Mouse (Mus musculus) MEL-GATA-1-ER (cell line): Measurements from ENCODE around the gene Spcs3.
"Not testable (repeated sequence)": the region's sequence is repeated elsewhere in the genome, so short reads cannot be mapped to it uniquely, and the experiment has no call there.

Source experiments
- DNase-seq: peaks from one replicate; pipeline ENCODE4 v3.0.0-alpha.2; 2012; ENCODE audit warnings: low read depth; ENCODE audit errors: extremely low read depth

The Spcs3 gene

GRCm38 (mm10) chr8:54529382-54530296 lies at the start of gene Spcs3, which contains the start of gene Asb5:
Gene Spcs3 (minus strand): TSS chr8:54529998.
Gene Asb5 (plus strand): TSS chr8:54529580.
- DNase-seq: no peak

- no peak for DNase-seq
Measured at GRCm38 (mm10) chr8:54570618-54571609, 41.1 kb upstream of the Spcs3 start.

DNA sequence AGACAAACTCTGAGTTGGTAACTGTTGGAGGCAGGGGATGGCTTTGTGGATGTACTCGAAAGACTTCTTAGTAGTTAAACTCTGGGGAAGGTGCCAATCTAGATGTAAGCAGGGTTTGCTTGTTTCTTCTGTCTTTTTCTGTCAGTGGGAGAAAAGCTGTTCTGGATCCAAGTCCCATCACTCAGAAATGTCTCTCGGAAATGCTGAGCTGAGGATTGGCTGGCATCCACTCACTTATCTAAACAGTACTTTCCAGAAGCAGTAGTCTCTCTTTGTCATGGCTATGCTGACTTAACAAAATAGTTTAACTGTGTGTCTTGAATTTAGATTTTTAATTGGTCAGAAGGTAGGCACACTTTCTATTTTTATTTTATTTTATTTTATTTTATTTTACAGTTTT lies 37.4 kb upstream of the Spcs3 start:
- no peak for DNase-seq

DNA sequence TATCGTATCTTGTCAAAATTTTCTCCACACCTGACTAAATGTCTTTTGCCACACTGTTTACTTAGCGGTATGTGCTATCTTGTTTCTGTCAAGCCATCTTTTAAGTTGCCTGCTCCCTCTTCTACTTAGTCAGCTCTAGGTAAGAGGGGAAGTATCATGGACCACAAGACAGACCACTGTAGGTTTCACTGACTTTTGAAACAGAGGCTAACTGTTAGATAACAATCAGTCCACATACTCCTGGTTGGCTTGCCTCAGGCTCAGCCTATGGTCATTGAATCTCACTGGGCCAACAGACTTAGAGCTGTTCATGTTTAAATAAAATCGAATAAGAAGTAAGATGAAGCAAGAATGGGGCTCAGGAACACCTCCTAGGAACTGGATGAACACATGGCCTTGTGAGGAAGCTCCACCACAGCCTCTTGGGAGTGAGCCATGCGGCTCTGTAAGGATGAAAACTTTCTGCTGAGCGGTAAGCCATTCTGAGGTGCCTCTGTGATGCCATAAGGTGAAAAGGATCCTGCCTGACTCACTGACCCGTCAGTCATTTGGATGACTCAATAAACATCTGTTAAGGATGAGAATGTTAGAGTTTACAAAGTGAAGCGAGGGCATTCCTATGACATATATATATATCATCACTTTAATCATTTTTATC lies 35.9 kb upstream of the Spcs3 start:
- no peak for DNase-seq

GRCm38 (mm10) chr8:54565181-54565580 lies 35.4 kb upstream of the Spcs3 start:
- no peak for DNase-seq

GRCm38 (mm10) chr8:54562137-54562536 lies 32.3 kb upstream of the Spcs3 start:
- DNase-seq: no peak

DNA sequence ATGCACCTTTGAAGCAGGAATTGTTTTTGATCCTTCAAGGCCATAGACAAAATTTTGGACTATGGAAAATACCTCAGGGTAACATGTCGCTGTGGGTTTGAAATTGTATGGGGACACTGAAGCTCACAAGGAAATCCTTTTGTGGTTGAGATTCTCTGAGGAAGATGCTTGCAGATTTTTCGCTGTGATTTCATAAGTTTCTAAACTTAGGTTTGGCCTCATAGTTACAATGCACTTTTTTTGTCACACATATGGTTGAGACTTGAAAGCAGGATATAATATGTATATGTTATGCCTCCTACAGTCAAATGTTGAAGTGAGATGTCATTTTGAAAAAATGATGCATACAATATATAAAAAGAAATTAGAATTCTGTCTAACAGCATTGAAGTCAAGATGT lies 25.1 kb upstream of the Spcs3 start:
- no peak for DNase-seq

- no peak for DNase-seq
Measured at GRCm38 (mm10) chr8:54550026-54550574, 20.3 kb upstream of the Spcs3 start.

- DNase-seq: no peak
Measured at GRCm38 (mm10) chr8:54548383-54548782, 18.6 kb upstream of the Spcs3 start.

GRCm38 (mm10) chr8:54541331-54541730 lies 11.5 kb upstream of the Spcs3 start:
- no peak for DNase-seq

DNA sequence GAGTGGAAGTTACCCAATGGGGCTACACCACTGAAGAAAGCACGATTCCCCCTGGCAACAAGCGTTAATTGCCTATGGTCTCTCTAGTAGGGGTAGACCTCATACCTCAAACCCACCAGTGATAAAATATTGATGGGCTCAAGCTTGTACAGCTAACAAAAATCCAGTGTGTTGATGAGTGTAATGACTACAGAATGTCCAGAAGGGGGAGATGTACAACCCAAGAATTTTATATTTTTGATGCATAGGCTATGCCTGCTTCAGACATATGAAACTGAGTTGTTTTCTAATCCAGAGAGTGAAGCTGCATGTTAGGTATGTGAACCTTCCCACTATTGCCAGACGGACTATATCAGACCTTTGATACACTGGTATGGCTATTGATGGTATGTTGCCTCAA lies 7.5 kb upstream of the Spcs3 start:
- DNase-seq: peak; percentile 6

GRCm38 (mm10) chr8:54535172-54535571 lies 5.4 kb upstream of the Spcs3 start:
- DNase-seq: no peak

DNA sequence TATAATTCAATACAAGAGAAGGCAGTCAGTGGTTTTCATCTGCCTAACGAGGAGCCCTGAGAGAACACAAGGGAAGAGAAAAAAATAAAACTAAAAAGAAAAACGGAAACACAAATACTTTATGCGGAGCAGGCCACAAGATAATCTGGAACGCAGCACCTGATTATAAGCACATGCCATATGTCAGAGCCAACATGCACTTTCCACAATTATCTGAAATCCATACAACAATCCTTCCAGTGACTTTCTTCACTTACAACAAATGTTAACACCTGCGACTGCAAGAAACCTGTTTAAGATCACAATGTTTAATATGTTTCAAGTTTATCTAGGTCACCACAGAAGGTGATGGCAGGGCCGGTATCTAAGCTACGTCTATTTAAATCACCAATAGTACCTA lies 1.2 kb downstream of the Spcs3 start:
- no peak for DNase-seq

DNA sequence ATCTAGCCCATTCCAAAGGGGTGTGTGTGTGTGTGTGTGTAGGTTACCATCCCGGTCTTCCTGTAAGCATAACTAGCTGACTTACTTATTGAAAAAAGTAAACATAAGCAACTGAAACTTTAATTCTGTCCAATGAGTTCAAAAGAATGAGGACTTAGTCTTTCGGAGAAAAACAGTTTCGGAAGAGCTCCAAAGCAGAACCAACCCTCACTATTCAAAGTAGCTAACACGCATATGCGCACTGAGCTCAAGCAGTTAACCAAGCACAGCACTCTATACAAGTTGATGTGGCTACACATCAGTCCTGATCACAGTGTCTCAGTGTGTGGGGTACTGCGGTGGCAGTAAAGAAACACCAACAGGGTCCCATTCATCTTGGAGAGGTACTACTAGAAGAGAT lies 3.1 kb downstream of the Spcs3 start:
- DNase-seq: no peak

- DNase-seq: no peak
Measured at GRCm38 (mm10) chr8:54525606-54526005, 4.2 kb downstream of the Spcs3 start.

GRCm38 (mm10) chr8:54520516-54520915 lies 9.3 kb downstream of the Spcs3 start:
- no peak for DNase-seq

- no peak for DNase-seq
Measured at GRCm38 (mm10) chr8:54518756-54519460, 10.9 kb downstream of the Spcs3 start.

DNA sequence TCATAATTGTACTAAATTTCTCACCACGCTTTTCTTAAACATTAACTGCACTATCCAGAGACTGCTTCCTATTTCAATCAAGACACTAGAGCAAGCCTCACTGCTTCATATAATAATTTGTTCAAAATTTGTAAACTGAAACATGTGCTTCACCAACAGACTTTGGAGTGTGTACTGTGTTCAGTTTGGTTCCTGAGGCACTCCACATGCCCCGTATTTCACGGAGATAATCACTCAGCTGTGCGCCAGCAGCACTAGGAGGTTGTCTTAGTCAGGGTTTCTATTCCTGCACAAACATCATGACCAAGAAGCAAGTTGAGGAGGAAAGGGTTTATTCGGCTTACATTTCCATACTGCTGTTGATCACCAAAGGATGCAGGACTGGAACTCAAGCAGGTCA lies 17.6 kb downstream of the Spcs3 start:
- DNase-seq: not testable (repeated sequence)

- DNase-seq: no peak
Measured at GRCm38 (mm10) chr8:54511791-54512190, 18.0 kb downstream of the Spcs3 start.

DNA sequence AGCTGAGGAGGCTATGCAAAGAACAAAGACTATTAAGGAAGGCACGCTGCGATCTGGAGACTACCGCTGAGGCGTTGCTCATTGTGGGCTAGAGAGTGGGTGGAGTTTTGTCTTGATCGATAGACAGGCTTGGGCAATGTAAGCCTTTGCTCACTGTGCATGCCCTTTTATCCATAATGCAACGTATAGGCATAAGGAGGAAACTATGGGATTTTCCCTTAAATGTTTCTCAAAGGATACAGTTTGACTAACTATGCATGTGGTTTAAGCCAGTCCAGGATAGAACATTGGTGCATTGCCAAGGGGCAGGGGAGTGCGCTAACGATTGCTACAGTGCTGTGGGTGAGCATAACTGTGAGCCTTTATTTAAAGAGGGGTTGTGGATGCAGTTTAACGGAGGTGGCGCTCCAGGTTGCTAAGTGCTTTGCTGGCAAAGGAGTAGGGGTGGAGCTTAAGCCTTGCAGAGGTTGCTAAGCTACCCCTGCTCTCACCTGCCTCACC lies 20.5 kb downstream of the Spcs3 start:
- DNase-seq: no peak
